ENCODE assay signal across 15 mouse cellular contexts in genomic region chr10:80069251-80069650, GRCm38 (mm10).
"Had no signal": no experiment of that assay in that cellular context is flagged by ENCODE, and none has a peak within 500 bp of the region (broad histone marks: within the 10 kb centered on the region; RNA-seq: fewer than 3 reads in every experiment).

No protein-coding gene starts in this region.

- H3K9me3 ChIP-seq: limb, embryonic 12.5 days; liver, embryonic 13.5 days; midbrain, embryonic 13.5 days; neural tube, embryonic 15.5 days had no signal

- DNase-seq: kidney, postnatal 4 days; liver, embryonic 13.5 days; lung, adult 2 months; lung, postnatal 36 days; right cerebral cortex, adult 18-20 months; right cerebral cortex, postnatal 25 days; thymus, postnatal 36 days had no signal

- ATAC-seq: inflammation-experienced regulatory T-cells, adult 6 months; intestine, postnatal 0 days; lung, postnatal 0 days; midbrain, embryonic 13.5 days had no signal

- H3K27ac ChIP-seq: layer of hippocampus, adult 2 months; limb, embryonic 12.5 days; midbrain, embryonic 13.5 days; neural tube, embryonic 15.5 days had no signal

- H3K4me3 ChIP-seq: layer of hippocampus, adult 2 months; limb, embryonic 12.5 days; liver, embryonic 13.5 days; midbrain, embryonic 13.5 days; myocyte; neural tube, embryonic 15.5 days had no signal

- H3K27me3 ChIP-seq: limb, embryonic 12.5 days; liver, embryonic 13.5 days; midbrain, embryonic 13.5 days; neural tube, embryonic 15.5 days had no signal
